Mouse (Mus musculus): ENCODE measurements at regions not wholly inside any gene's neighbourhood (a gene's known extent, or its start where the extent isn't known, plus 50 kb on each side); places are given as distances from the start of the nearest gene placed in this dataset.
A peak's percentile ranks its signal among the peaks of the same experiment; 100 is the strongest.

DNA sequence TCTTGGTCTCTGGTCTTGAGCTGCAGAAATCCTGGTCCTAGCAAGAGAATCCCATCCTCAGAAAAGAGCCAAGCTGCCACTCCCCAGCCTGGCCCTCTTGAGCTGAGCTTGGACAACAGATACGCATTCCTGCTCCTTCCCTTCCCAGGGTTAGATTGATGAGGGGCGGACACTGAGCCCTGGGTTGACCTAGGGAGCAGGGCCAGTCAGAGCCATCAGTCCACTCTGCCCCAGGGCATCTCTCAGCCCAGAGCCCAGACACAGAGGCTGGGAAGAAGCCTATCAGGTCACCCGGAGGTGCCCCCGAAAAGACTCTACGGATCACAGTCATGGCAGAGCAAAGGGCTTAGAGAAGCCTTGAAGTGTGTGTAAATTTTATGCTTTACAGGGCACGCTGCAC is 95.2 kb downstream of the Tfap2a start:
- Histone ChIP-seq H3K4me3 (ENCODE audit: low read depth, low read length) (no peak overlapping the region), H3K36me3 (ENCODE audit: insufficient read depth) (no peaks in the 10 kb centered on the region), H3K27me3 (ENCODE audit: insufficient read depth, low read length) (no peaks in the 10 kb centered on the region), H3K4me1 (ENCODE audit: insufficient read depth) (no peaks in the 10 kb centered on the region), H3K9me3 (ENCODE audit: low read length) (no peaks in the 10 kb centered on the region), H3K4me2 (ENCODE audit: low read depth) (no peak overlapping the region), H3K27ac (ENCODE audit: low read depth, low read length) (no peak overlapping the region), H3K9ac (no peak overlapping the region)
- no peak for ATAC-seq
- 85% methylated on average over 6 of the region's 6 CpGs for WGBS
- no peak for TF ChIP-seq CTCF (IDR thresholded peaks at IDR 0.05; ENCODE audit: low read depth)
- DNase-seq = no peak

DNA sequence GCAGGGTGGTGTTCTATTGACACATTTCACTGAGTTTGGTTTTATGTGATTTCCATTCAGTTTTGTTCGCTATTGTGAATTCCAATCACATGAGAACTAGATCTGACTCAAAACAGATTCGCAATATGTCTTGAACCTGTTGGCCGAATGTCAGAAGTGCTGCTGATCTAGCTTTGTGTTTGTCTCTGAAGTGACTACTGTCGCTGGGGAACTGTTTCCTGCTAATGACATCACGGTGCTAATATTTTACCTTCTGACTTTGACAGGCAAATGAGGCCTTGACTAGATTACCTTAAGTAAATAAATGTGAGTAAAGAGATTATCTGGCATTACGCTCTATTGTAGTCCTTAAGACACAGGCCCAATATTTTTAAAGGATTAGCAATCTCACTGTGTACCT is 100.9 kb downstream of the Tfap2a start:
- H3K9me3 ChIP-seq (ENCODE audit: low read length) = no peaks in the 10 kb centered on the region
- 89% methylated on average over 6 of the region's 6 CpGs for WGBS

DNA sequence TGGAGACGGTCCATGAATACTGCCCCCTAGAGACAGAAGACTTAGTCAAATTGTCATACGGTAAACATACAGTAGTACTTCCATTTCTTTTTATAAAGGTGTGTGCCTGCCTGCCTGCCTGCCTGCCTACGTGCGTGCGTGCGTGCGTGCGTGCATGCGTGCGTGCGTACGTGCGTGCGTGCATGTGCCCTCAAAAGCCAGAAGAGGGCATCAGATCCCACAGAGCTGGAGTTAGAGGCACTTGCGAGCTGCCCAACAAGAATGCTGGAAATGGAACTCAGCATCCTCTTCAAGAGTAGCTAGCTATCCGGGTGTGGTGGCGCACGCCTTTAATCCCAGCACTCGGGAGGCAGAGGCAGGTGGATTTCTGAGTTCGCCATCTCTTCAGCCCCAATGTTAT is 120.3 kb downstream of the Tfap2a start:
- no peaks in the 10 kb centered on the region for H3K4me1 ChIP-seq (ENCODE audit: insufficient read depth)
- H3K9ac ChIP-seq = no peak overlapping the region
- no peaks in the 10 kb centered on the region for H3K9me3 ChIP-seq (ENCODE audit: low read length)
- 97% methylated on average over 20 of the region's 20 CpGs for WGBS
- no peak overlapping the region for H3K4me2 ChIP-seq (ENCODE audit: low read depth)
- no peak overlapping the region for H3K4me3 ChIP-seq (ENCODE audit: low read depth, low read length)
- TF ChIP-seq CTCF (IDR thresholded peaks at IDR 0.05; ENCODE audit: low read depth) = no peak
- H3K36me3 ChIP-seq (ENCODE audit: insufficient read depth) = no peaks in the 10 kb centered on the region
- no peaks in the 10 kb centered on the region for H3K27me3 ChIP-seq (ENCODE audit: insufficient read depth, low read length)
- no peak overlapping the region for H3K27ac ChIP-seq (ENCODE audit: low read depth, low read length)
- DNase-seq (no peak), ATAC-seq (no peak)

More for the DNA sequence above, 100.9 kb downstream of the Tfap2a start:
- Histone ChIP-seq H3K9ac (no peak overlapping the region), H3K36me3 (ENCODE audit: insufficient read depth) (no peaks in the 10 kb centered on the region), H3K4me1 (ENCODE audit: insufficient read depth) (no peaks in the 10 kb centered on the region), H3K4me3 (ENCODE audit: low read depth, low read length) (no peak overlapping the region), H3K27me3 (ENCODE audit: insufficient read depth, low read length) (no peaks in the 10 kb centered on the region), H3K4me2 (ENCODE audit: low read depth) (no peak overlapping the region), H3K27ac (ENCODE audit: low read depth, low read length) (no peak overlapping the region)
- no peak for DNase-seq
- TF ChIP-seq CTCF (IDR thresholded peaks at IDR 0.05; ENCODE audit: low read depth) = no peak
- no peak for ATAC-seq

DNA sequence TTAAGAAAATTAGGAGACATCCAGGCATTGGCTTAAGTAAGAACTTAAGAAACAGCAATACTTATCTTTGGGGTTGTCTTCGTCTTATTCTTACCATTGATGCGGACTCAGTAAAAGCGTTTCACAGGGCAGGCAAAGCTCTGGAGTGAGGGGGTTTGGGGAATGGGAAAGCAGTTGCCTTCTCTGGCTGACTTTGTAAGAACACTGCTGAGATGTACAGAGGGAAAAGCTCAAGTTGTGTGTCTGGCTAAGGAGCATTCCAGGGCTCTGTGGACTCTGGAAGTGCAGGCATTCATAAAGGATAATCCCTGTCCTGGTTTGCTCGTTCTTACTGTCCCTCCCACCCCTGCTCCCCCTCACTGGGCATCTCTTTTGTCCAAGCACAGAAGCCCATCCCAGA is 129.7 kb downstream of the Tfap2a start:
- H3K36me3 ChIP-seq (ENCODE audit: insufficient read depth) = no peaks in the 10 kb centered on the region
- H3K4me2 ChIP-seq (ENCODE audit: low read depth) = no peak overlapping the region
- TF ChIP-seq CTCF (IDR thresholded peaks at IDR 0.05; ENCODE audit: low read depth) = no peak
- WGBS = 63% methylated on average over 4 of the region's 4 CpGs
- no peaks in the 10 kb centered on the region for H3K27me3 ChIP-seq (ENCODE audit: insufficient read depth, low read length)
- H3K9me3 ChIP-seq (ENCODE audit: low read length) = no peaks in the 10 kb centered on the region
- H3K4me1 ChIP-seq (ENCODE audit: insufficient read depth) = 0 out of 2 replicates have a peak, but pooled peaks cover 4% of the 10 kb centered on the region
- DNase-seq (no peak), ATAC-seq (no peak)
- H3K9ac ChIP-seq = no peak overlapping the region
- no peak overlapping the region for H3K4me3 ChIP-seq (ENCODE audit: low read depth, low read length)
- H3K27ac ChIP-seq (ENCODE audit: low read depth, low read length) = no peak overlapping the region

DNA sequence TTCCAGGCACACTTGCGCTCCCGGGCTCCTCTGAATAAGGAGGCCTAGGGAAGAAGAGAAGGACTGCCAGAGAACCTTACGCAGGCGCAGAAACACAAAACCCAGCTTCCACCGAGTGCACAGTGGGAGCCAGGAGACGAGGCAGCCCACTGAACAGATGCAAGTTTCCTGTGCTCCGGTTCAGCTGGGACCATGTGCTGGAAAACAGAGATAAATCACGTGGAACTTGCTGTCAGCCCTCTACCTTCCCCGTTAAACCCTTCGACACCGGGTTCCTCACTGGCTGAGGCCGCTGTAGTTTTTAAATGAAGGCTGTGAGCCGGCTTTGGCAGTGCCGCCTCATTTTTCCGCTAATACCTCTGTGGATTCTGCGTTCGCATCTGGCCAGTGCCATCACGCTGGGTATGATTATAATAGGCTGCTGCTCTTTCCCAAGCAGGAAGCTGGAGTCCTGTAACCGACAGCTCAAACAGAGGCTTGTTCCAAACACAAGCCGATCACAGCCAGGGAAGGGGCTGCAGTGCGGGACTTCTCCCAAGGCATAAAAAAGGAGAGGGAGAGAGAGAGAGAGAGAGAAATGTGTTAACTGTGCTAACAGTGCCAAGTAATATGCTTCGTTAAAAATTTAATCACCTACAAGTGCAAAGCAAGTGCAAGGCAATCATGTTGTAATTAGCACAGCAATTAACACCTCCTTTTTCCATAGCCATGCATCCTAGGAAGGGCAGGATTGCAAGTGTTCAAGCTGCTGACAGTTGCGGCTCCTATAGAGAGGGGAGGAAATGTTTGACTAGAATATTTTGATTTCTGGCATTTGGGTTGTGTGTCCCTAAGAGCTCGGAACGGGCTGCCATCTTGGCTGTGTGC is 131.5 kb downstream of the Tfap2a start:
- peak; percentile 80 for DNase-seq
- no peak for TF ChIP-seq CTCF (IDR thresholded peaks at IDR 0.05; ENCODE audit: low read depth)
- peak overlapping the region; percentile 56 for H3K4me2 ChIP-seq (ENCODE audit: low read depth)
- H3K4me1 ChIP-seq (ENCODE audit: insufficient read depth) = 0 out of 2 replicates have a peak, but pooled peaks cover 4% of the 10 kb centered on the region
- peak overlapping the region; percentile 51 for H3K9ac ChIP-seq
- 14% methylated on average over 25 of the region's 25 CpGs for WGBS
- no peaks in the 10 kb centered on the region for H3K9me3 ChIP-seq (ENCODE audit: low read length)
- ATAC-seq = peak; percentile 91
- peak overlapping the region; percentile 40 for H3K4me3 ChIP-seq (ENCODE audit: low read depth, low read length)
- no peaks in the 10 kb centered on the region for H3K36me3 ChIP-seq (ENCODE audit: insufficient read depth)
- H3K27me3 ChIP-seq (ENCODE audit: insufficient read depth, low read length) = no peaks in the 10 kb centered on the region
- peak overlapping the region; percentile 62 for H3K27ac ChIP-seq (ENCODE audit: low read depth, low read length)

DNA sequence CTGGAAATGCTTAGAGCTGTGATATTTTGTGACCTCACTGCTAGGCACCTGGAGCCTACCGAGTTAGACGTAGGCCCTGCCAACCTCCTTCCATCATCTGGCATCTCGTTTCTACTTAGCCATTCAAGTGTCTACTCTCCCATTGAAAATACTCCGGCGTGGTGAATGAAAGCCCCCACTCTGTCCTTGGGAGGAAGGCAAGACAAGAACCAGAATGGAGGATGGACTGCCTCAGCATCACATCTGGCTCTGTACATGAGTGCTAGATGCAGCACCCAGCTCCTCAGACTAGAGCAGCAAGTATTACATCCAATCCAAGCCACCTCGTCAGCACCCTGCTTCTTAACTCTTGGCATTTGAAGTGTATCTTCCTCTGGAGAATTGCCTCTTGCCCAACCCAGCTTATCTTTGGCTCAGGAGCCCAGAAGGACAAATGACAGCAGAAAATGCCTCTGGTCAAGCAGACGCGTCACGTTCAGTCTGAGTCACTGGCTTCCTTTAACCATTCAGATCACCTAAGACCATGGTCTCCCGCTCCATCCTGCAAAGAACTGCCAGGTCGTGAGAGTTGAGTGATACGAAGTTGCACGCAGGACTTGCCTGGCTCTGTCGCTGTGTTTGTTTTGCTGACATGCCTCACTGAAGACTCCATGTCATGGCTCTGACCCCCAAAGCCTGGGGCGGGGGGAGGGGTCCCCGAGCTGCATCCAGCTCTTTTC is 132.3 kb downstream of the Tfap2a start:
- DNase-seq (no peak), ATAC-seq (peak; percentile 15; the same call in 1 of the 2 replicates)
- H3K4me2 ChIP-seq (ENCODE audit: low read depth) = peak overlapping the region; percentile 56

More for the DNA sequence above, 132.3 kb downstream of the Tfap2a start:
- peak overlapping the region; percentile 51 for H3K9ac ChIP-seq
- H3K36me3 ChIP-seq (ENCODE audit: insufficient read depth) = no peaks in the 10 kb centered on the region
- 0 out of 2 replicates have a peak, but pooled peaks cover 4% of the 10 kb centered on the region for H3K4me1 ChIP-seq (ENCODE audit: insufficient read depth)
- TF ChIP-seq CTCF (IDR thresholded peaks at IDR 0.05; ENCODE audit: low read depth) = no peak
- 45% methylated on average over 16 of the region's 16 CpGs for WGBS
- peak overlapping the region; percentile 62; the same call in 1 of the 2 replicates for H3K27ac ChIP-seq (ENCODE audit: low read depth, low read length)
- no peaks in the 10 kb centered on the region for H3K9me3 ChIP-seq (ENCODE audit: low read length)
- no peaks in the 10 kb centered on the region for H3K27me3 ChIP-seq (ENCODE audit: insufficient read depth, low read length)
- peak overlapping the region; percentile 40 for H3K4me3 ChIP-seq (ENCODE audit: low read depth, low read length)

Data from forebrain, postnatal 0 days (tissue).